Mouse (Mus musculus) E14TG2a.4 (cell line): ENCODE measurements around the gene Icmt.

ENCODE experiments used
- CTCF ChIP-seq: conservative IDR thresholded peaks from 2 replicates; pipeline ENCODE4 v1.5.1; 2014; ENCODE audit warnings: low read length
- NANOG ChIP-seq: IDR thresholded peaks from 2 replicates; pipeline ENCODE4 v1.6.1; 2014; ENCODE audit warnings: borderline replicate concordance, low read length, mixed read lengths

GRCm38 (mm10) chr4:152274681-152275131, 22.3 kb upstream of the Icmt start:
- TF ChIP-seq NANOG (no peak), CTCF (no peak)
